Mouse (Mus musculus) C2C12 (cell line): ENCODE measurements around the gene Fbln5. TPM values are rescaled to one million over a fixed set of nuclear protein-coding genes. Genes with fewer than 3 reads are reported as not detected.

Experiments used
- H3K27me3 ChIP-seq: one replicate; pipeline ENCODE4 v1.6.1; 2011; ENCODE audit not compliant: control insufficient read depth, insufficient read depth, insufficient read length
- H3K36me3 ChIP-seq: one replicate; pipeline ENCODE4 v1.6.1; 2011; ENCODE audit not compliant: control insufficient read depth, insufficient read depth
- H3K4me3 ChIP-seq: one replicate; pipeline ENCODE4 v1.5.1; 2011; ENCODE audit warnings: mild to moderate bottlenecking, control low read depth; ENCODE audit not compliant: poor library complexity, insufficient read depth, severe bottlenecking
- H3K79me2 ChIP-seq: one replicate; pipeline ENCODE4 v1.6.1; 2011; ENCODE audit not compliant: control insufficient read depth, insufficient read depth
- H3K79me3 ChIP-seq: one replicate; pipeline ENCODE4 v1.6.1; 2011; ENCODE audit warnings: low read depth, control low read depth
- H3ac ChIP-seq: one replicate; pipeline ENCODE3; 2011; ENCODE audit warnings: low read depth; ENCODE audit not compliant: control insufficient read depth, insufficient read length
- CEBPB ChIP-seq: IDR thresholded peaks from one replicate; pipeline ENCODE4 v1.6.1; 2011; ENCODE audit warnings: low read depth, mild to moderate bottlenecking, control low read depth, moderate library complexity
- CTCF ChIP-seq: IDR thresholded peaks from one replicate; pipeline ENCODE4 v1.5.1; 2011; ENCODE audit not compliant: control insufficient read depth, insufficient read depth, insufficient read length
- FOSL1 ChIP-seq: IDR thresholded peaks from one replicate; pipeline ENCODE4 v1.8.0; 2011; ENCODE audit warnings: mild to moderate bottlenecking, low read length; ENCODE audit not compliant: poor library complexity, insufficient read depth, severe bottlenecking
- MAX ChIP-seq: IDR thresholded peaks from one replicate; pipeline ENCODE4 v1.6.1; 2011; ENCODE audit warnings: mild to moderate bottlenecking, control low read depth
- MYOD1 ChIP-seq: IDR thresholded peaks from one replicate; pipeline ENCODE4 v1.6.1; 2011; ENCODE audit warnings: low read depth; ENCODE audit not compliant: control insufficient read depth, insufficient read length
- MYOG ChIP-seq: IDR thresholded peaks from one replicate; pipeline ENCODE4 v1.6.1; 2011; ENCODE audit not compliant: control insufficient read depth, insufficient read length; ENCODE audit errors: extremely low read depth
- USF1 ChIP-seq: IDR thresholded peaks from one replicate; pipeline ENCODE4 v1.6.1; 2011; ENCODE audit warnings: low read depth, mild to moderate bottlenecking, control low read depth, moderate library complexity
- polyA plus RNA-seq: library from polyadenylated mRNA; unstranded; fragments of >200 nt; fragmentation: generic; extraction: Trizol; gene quantifications from one replicate; pipeline ENCODE4 v1.2.1, GENCODE M21; 2012; ENCODE audit warnings: missing spikeins

Gene Fbln5
- polyA plus RNA-seq, 1 experiment: 4.8 TPM

DNA sequence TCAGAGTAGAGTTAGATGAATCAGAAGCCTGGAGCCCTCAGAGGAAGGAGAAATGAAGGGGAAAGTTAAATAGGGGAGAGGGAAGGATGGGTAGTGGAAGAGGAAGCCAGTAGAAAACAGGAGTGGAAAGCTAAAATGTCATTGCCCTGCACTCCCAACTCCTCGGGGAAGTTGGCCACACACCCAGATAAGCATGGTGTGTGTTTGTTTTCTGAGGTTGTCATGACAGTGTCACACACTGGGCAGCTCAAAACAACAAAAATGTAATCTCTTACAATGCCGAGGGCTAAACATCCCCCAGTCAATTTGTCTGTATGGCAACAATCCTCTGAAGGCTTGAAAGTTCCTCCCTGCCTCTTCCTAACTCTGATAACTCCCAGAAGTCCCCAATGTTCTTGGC lies 78.4 kb downstream of the Fbln5 start:
- Histone ChIP-seq H3K27me3 (no peaks in the 10 kb centered on the region), H3K36me3 (no peaks in the 10 kb centered on the region), H3K79me2 (no peaks in the 10 kb centered on the region), H3K4me3 (no peak overlapping the region), H3K79me3 (no peaks in the 10 kb centered on the region), H3ac (no peak overlapping the region)
- TF ChIP-seq MYOD1: no peak
- no peak for TF ChIP-seq CEBPB
- no peak for TF ChIP-seq MAX
- no peak for TF ChIP-seq CTCF
- no peak for TF ChIP-seq FOSL1
- TF ChIP-seq USF1: no peak
- TF ChIP-seq MYOG: no peak

DNA sequence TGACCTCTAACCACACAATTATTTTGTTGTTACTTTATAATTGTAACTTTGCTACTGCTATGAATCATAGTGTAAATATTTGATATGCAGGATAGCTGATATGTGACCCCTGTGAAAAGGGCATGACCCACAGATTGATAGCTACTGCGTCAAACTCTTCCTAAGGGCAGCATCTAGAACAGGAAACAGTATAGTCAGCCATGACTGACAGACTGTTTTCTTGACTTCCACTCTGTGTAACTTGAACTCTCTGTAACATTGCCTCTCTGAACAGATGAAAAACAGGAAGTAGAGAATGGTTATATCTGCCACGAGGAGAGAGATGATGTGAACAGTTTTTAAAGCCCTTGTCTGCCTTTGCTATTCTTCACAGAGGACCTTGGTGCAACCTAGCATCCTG lies 78.8 kb downstream of the Fbln5 start:
- no peaks in the 10 kb centered on the region for H3K36me3 ChIP-seq
- H3K79me2 ChIP-seq: no peaks in the 10 kb centered on the region
- TF ChIP-seq MYOG (no peak), CEBPB (no peak)
- no peaks in the 10 kb centered on the region for H3K27me3 ChIP-seq
- no peak overlapping the region for H3K4me3 ChIP-seq
- H3K79me3 ChIP-seq: no peaks in the 10 kb centered on the region
- H3ac ChIP-seq: no peak overlapping the region

GRCm38 (mm10) chr12:101718755-101719150 lies 100.1 kb downstream of the Fbln5 start:
- no peaks in the 10 kb centered on the region for H3K79me2 ChIP-seq
- TF ChIP-seq MYOG: no peak
- no peak for TF ChIP-seq CTCF
- TF ChIP-seq CEBPB: no peak
- no peak for TF ChIP-seq FOSL1
- TF ChIP-seq MYOD1: no peak
- TF ChIP-seq MAX: no peak
- TF ChIP-seq USF1: no peak
- no peak overlapping the region for H3K4me3 ChIP-seq
- H3K27me3 ChIP-seq: peaks cover 6% of the 10 kb centered on the region
- no peaks in the 10 kb centered on the region for H3K36me3 ChIP-seq
- H3ac ChIP-seq: no peak overlapping the region
- H3K79me3 ChIP-seq: no peaks in the 10 kb centered on the region

DNA sequence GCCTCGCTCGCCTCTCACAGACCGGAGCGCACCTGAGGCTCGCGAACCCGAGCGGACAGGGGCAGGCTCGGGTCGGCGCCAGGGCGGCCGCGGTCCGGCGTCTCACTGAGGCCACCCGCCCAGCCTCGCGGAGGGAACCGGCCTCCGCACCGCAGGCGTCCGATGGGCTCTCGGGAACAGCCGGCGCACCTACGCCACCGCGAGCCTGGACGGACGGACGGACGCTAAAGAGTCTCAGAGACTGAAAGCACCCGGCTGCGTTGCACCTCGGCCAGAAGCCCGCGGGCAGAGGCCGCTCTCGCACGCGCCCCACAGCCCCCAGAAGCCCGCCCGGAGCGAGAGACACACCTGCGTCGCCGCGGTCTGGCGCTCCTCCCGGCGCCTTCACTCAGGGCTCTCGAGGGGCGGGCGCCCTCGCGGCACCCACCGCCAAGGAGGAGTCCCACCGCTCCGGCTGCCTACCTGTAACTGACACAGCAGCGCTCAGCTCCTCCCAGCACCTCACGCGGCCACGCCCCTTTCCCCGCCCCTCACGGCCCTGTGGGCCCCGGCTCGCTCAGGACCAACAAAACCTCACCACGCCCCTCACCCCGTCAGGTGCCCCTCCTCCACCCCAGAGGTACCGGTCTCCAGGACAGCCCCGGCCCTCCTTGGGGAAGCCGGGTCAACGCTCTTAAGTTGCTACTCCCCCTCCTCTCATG lies 100.7 kb downstream of the Fbln5 start, which contains the start of gene Tc2n:
Gene Tc2n (minus strand): TSS at position 470 of the 701 bp plus-strand sequence.
- H3K79me3 ChIP-seq: no peaks in the 10 kb centered on the region
- TF ChIP-seq CTCF: no peak
- no peak for TF ChIP-seq USF1
- TF ChIP-seq MAX: no peak
- no peak for TF ChIP-seq CEBPB
- no peak for TF ChIP-seq MYOG
- TF ChIP-seq FOSL1: no peak
- TF ChIP-seq MYOD1: no peak
- no peaks in the 10 kb centered on the region for H3K79me2 ChIP-seq

DNA sequence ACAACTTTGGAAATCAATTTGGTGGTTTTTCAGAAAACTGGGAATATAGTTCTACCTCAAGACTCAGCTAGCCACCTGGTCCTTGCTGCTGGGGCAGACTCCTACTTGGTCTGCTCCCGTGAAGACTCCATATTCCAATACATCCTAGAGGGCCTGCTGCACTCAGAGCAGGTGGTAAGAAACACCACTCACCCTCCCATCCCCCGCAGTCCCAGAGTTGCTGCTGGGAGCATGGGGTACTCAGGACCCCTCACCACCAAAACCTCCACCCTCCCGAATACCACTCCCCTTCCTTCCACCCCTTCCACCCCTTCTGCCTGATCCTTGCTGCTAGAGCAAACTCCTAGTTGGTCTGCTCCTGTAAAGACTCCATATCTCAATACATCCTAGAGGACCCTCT lies 119.7 kb downstream of the Fbln5 start:
- no peak for TF ChIP-seq FOSL1
- TF ChIP-seq MYOG: no peak
- TF ChIP-seq USF1: no peak
- no peaks in the 10 kb centered on the region for H3K79me2 ChIP-seq
- H3K4me3 ChIP-seq: no peak overlapping the region
- no peak overlapping the region for H3ac ChIP-seq
- no peaks in the 10 kb centered on the region for H3K79me3 ChIP-seq
- no peaks in the 10 kb centered on the region for H3K27me3 ChIP-seq
- no peaks in the 10 kb centered on the region for H3K36me3 ChIP-seq

More for the DNA sequence above, 100.7 kb downstream of the Fbln5 start, which contains the start of gene Tc2n:
- H3K4me3 ChIP-seq: peak within 1 kb of the TSS; percentile 2
- H3ac ChIP-seq: no peak within 1 kb of the TSS
- H3K36me3 ChIP-seq: no peaks in the 10 kb centered on the region
- peaks cover 6% of the 10 kb centered on the region for H3K27me3 ChIP-seq

Other genes starting within 250 kb of the Fbln5 start
- gene Tc2n, start 100.5 kb downstream of the Fbln5 start, polyA plus RNA-seq: not detected
- 2.4 TPM for gene Trip11, start 94.2 kb upstream of the Fbln5 start, polyA plus RNA-seq
- 2.0 TPM for gene Atxn3, start 139.2 kb upstream of the Fbln5 start, polyA plus RNA-seq
- gene Cpsf2, start 156.9 kb upstream of the Fbln5 start, polyA plus RNA-seq: 14.3 TPM